In genomic region chr4:85669271-85669670, GRCm38 (mm10) we compare ENCODE assay signal across 24 mouse cellular contexts.
"Had no signal": no experiment of that assay in that cellular context is flagged by ENCODE, and none has a peak within 500 bp of the region (broad histone marks: within the 10 kb centered on the region; RNA-seq: fewer than 3 reads in every experiment).

No protein-coding gene starts in this region.

- H3K4me1 ChIP-seq: liver, embryonic 13.5 days; liver, embryonic 15.5 days; megakaryocyte, embryonic 14.5 days; neural tube, embryonic 13.5 days had no signal

- H3K36me3 ChIP-seq: liver, embryonic 13.5 days; liver, embryonic 15.5 days; lung, embryonic 15.5 days; neural tube, embryonic 13.5 days; neural tube, embryonic 15.5 days; stomach, embryonic 15.5 days had no signal

- H3K4me3 ChIP-seq: liver, embryonic 13.5 days; liver, embryonic 15.5 days; lung, embryonic 15.5 days; megakaryocyte, embryonic 14.5 days; myocyte; neural tube, embryonic 13.5 days; neural tube, embryonic 15.5 days; stomach, embryonic 15.5 days had no signal

- H3K9ac ChIP-seq: liver, embryonic 13.5 days; liver, embryonic 15.5 days; liver, postnatal 0 days; lung, embryonic 15.5 days; neural tube, embryonic 13.5 days; neural tube, embryonic 15.5 days; stomach, embryonic 15.5 days had no signal

- H3K27me3 ChIP-seq: liver, embryonic 13.5 days; liver, embryonic 15.5 days; lung, embryonic 15.5 days; megakaryocyte, embryonic 14.5 days; neural tube, embryonic 13.5 days; neural tube, embryonic 15.5 days; stomach, embryonic 15.5 days had no signal

- H3K9me3 ChIP-seq: liver, embryonic 13.5 days; liver, embryonic 15.5 days; lung, embryonic 15.5 days; megakaryocyte, embryonic 14.5 days; neural tube, embryonic 13.5 days; neural tube, embryonic 15.5 days; stomach, embryonic 15.5 days had no signal

- H3K27ac ChIP-seq: liver, embryonic 13.5 days; liver, embryonic 15.5 days; lung, embryonic 15.5 days; macrophage; neural tube, embryonic 13.5 days; neural tube, embryonic 15.5 days; stomach, embryonic 15.5 days; stomach, postnatal 0 days had no signal

- ATAC-seq: liver, postnatal 0 days; lung, postnatal 0 days had no signal

- DNase-seq: liver, embryonic 13.5 days; liver, postnatal 0 days; lung, adult 2 months; lung, postnatal 14 days; lung, postnatal 36 days; retina, postnatal 1 day; right cerebral cortex, adult 18-20 months; right cerebral cortex, postnatal 25 days; right cerebral cortex, postnatal 4 days; spleen, adult 18-20 months; thymus, adult 2 months; thymus, postnatal 25 days; thymus, postnatal 4 days had no signal

- H3K4me2 ChIP-seq: liver, embryonic 11.5 days; liver, embryonic 13.5 days; liver, embryonic 15.5 days; lung, embryonic 15.5 days; neural tube, embryonic 13.5 days; neural tube, embryonic 15.5 days; stomach, embryonic 15.5 days had no signal
